Mouse (Mus musculus): ENCODE data around the gene Cyp4f39. TPM values are rescaled to one million over a fixed set of nuclear protein-coding genes. Genes with fewer than 3 reads are reported as not detected.
"Not testable (repeated sequence)": the region's sequence is repeated elsewhere in the genome, so short reads cannot be mapped to it uniquely, and the experiment has no call there.

Gene Cyp4f39
- polyA plus RNA-seq, 1 experiment = 0.88 TPM

- TF ChIP-seq CTCF (IDR thresholded peaks at IDR 0.05; ENCODE audit: low read depth, low read length) = no peak
- Histone ChIP-seq H3K4me3 (ENCODE audit: low read depth, low read length) (no peak overlapping the region), H3K4me1 (ENCODE audit: control insufficient read depth, insufficient read depth, low read length) (no peaks in the 10 kb centered on the region), H3K27me3 (ENCODE audit: control insufficient read depth, insufficient read depth, low read length, poor library complexity, severe bottlenecking) (no peaks in the 10 kb centered on the region), H3K27ac (ENCODE audit: insufficient read depth, low read length) (no peak overlapping the region), H3K9ac (ENCODE audit: low read depth, poor library complexity, severe bottlenecking) (no peak overlapping the region), H3K36me3 (ENCODE audit: control insufficient read depth, insufficient read depth, low read length, poor library complexity, severe bottlenecking) (no peaks in the 10 kb centered on the region), H3K9me3 (replicated peaks; ENCODE audit: control insufficient read depth, insufficient read depth, low read length, poor library complexity, severe bottlenecking) (no peaks in the 10 kb centered on the region)
Observed at GRCm38 (mm10) chr17:32527748-32528147, 75.2 kb downstream of the Cyp4f39 start.

- peak overlapping the region; percentile 38 for H3K4me3 ChIP-seq (ENCODE audit: low read depth, low read length)
Observed at GRCm38 (mm10) chr17:32528408-32529337, 76.2 kb downstream of the Cyp4f39 start.

GRCm38 (mm10) chr17:32532356-32532755 is 79.8 kb downstream of the Cyp4f39 start:
- H3K9me3 ChIP-seq (replicated peaks; ENCODE audit: control insufficient read depth, insufficient read depth, low read length, poor library complexity, severe bottlenecking); H3K9ac ChIP-seq (ENCODE audit: low read depth, poor library complexity, severe bottlenecking); H3K4me1 ChIP-seq (ENCODE audit: control insufficient read depth, insufficient read depth, low read length); H3K36me3 ChIP-seq (ENCODE audit: control insufficient read depth, insufficient read depth, low read length, poor library complexity, severe bottlenecking); H3K4me3 ChIP-seq (ENCODE audit: low read depth, low read length); H3K27me3 ChIP-seq (ENCODE audit: control insufficient read depth, insufficient read depth, low read length, poor library complexity, severe bottlenecking); H3K27ac ChIP-seq (ENCODE audit: insufficient read depth, low read length): not testable (repeated sequence)

More at GRCm38 (mm10) chr17:32528408-32529337, 76.2 kb downstream of the Cyp4f39 start:
- Histone ChIP-seq H3K9ac (ENCODE audit: low read depth, poor library complexity, severe bottlenecking) (peak overlapping the region; percentile 17; the same call in 1 of the 2 replicates), H3K27ac (ENCODE audit: insufficient read depth, low read length) (no peak overlapping the region), H3K27me3 (ENCODE audit: control insufficient read depth, insufficient read depth, low read length, poor library complexity, severe bottlenecking) (no peaks in the 10 kb centered on the region), H3K36me3 (ENCODE audit: control insufficient read depth, insufficient read depth, low read length, poor library complexity, severe bottlenecking) (no peaks in the 10 kb centered on the region), H3K9me3 (replicated peaks; ENCODE audit: control insufficient read depth, insufficient read depth, low read length, poor library complexity, severe bottlenecking) (no peaks in the 10 kb centered on the region), H3K4me1 (ENCODE audit: control insufficient read depth, insufficient read depth, low read length) (no peaks in the 10 kb centered on the region)
- TF ChIP-seq EP300 (IDR thresholded peaks at IDR 0.05; ENCODE audit: insufficient read depth, low read depth, low read length) = no peak
- TF ChIP-seq CTCF (IDR thresholded peaks at IDR 0.05; ENCODE audit: low read depth, low read length) = peak; percentile 85
- TF ChIP-seq POLR2A (IDR thresholded peaks at IDR 0.05; ENCODE audit: insufficient read depth, low read length) = no peak

- Histone ChIP-seq H3K27me3 (ENCODE audit: control insufficient read depth, insufficient read depth, low read length, poor library complexity, severe bottlenecking) (no peaks in the 10 kb centered on the region), H3K27ac (ENCODE audit: insufficient read depth, low read length) (no peak overlapping the region), H3K4me3 (ENCODE audit: low read depth, low read length) (no peak overlapping the region), H3K9ac (ENCODE audit: low read depth, poor library complexity, severe bottlenecking) (no peak overlapping the region), H3K4me1 (ENCODE audit: control insufficient read depth, insufficient read depth, low read length) (no peaks in the 10 kb centered on the region), H3K9me3 (replicated peaks; ENCODE audit: control insufficient read depth, insufficient read depth, low read length, poor library complexity, severe bottlenecking) (no peaks in the 10 kb centered on the region), H3K36me3 (ENCODE audit: control insufficient read depth, insufficient read depth, low read length, poor library complexity, severe bottlenecking) (no peaks in the 10 kb centered on the region)
- TF ChIP-seq CTCF (IDR thresholded peaks at IDR 0.05; ENCODE audit: low read depth, low read length) (no peak), POLR2A (IDR thresholded peaks at IDR 0.05; ENCODE audit: insufficient read depth, low read length) (no peak), EP300 (IDR thresholded peaks at IDR 0.05; ENCODE audit: insufficient read depth, low read depth, low read length) (no peak)
Observed at GRCm38 (mm10) chr17:32534068-32534467, 81.5 kb downstream of the Cyp4f39 start.

GRCm38 (mm10) chr17:32536051-32536866 is 83.7 kb downstream of the Cyp4f39 start, which contains the start of gene Cyp4f16:
TSS of gene Cyp4f16 (plus strand) at chr17:32536558.
- not testable (repeated sequence) for H3K9me3 ChIP-seq (replicated peaks; ENCODE audit: control insufficient read depth, insufficient read depth, low read length, poor library complexity, severe bottlenecking); H3K4me1 ChIP-seq (ENCODE audit: control insufficient read depth, insufficient read depth, low read length); H3K27me3 ChIP-seq (ENCODE audit: control insufficient read depth, insufficient read depth, low read length, poor library complexity, severe bottlenecking); H3K36me3 ChIP-seq (ENCODE audit: control insufficient read depth, insufficient read depth, low read length, poor library complexity, severe bottlenecking); H3K27ac ChIP-seq (ENCODE audit: insufficient read depth, low read length)
- Histone ChIP-seq H3K4me3 (ENCODE audit: low read depth, low read length) (peak within 1 kb of the TSS; percentile 96), H3K9ac (ENCODE audit: low read depth, poor library complexity, severe bottlenecking) (peak within 1 kb of the TSS; percentile 66)

GRCm38 (mm10) chr17:32536867-32537250 is 84.3 kb downstream of the Cyp4f39 start:
- H3K27ac ChIP-seq (ENCODE audit: insufficient read depth, low read length) = no peak overlapping the region

More at GRCm38 (mm10) chr17:32536867-32537250, 84.3 kb downstream of the Cyp4f39 start:
- Histone ChIP-seq H3K9ac (ENCODE audit: low read depth, poor library complexity, severe bottlenecking) (peak overlapping the region; percentile 66), H3K4me3 (ENCODE audit: low read depth, low read length) (peak overlapping the region; percentile 96), H3K4me1 (ENCODE audit: control insufficient read depth, insufficient read depth, low read length) (no peaks in the 10 kb centered on the region), H3K27me3 (ENCODE audit: control insufficient read depth, insufficient read depth, low read length, poor library complexity, severe bottlenecking) (no peaks in the 10 kb centered on the region), H3K36me3 (ENCODE audit: control insufficient read depth, insufficient read depth, low read length, poor library complexity, severe bottlenecking) (no peaks in the 10 kb centered on the region), H3K9me3 (replicated peaks; ENCODE audit: control insufficient read depth, insufficient read depth, low read length, poor library complexity, severe bottlenecking) (no peaks in the 10 kb centered on the region)
- TF ChIP-seq POLR2A (IDR thresholded peaks at IDR 0.05; ENCODE audit: insufficient read depth, low read length) (no peak), CTCF (IDR thresholded peaks at IDR 0.05; ENCODE audit: low read depth, low read length) (no peak), EP300 (IDR thresholded peaks at IDR 0.05; ENCODE audit: insufficient read depth, low read depth, low read length) (no peak)

Other genes with a start within 250 kb of the Cyp4f39 start
- gene Brd4, start 168.0 kb upstream of the Cyp4f39 start, polyA plus RNA-seq (2011; ENCODE audit: insufficient read depth, insufficient read length, low read depth, missing spikeins) = 190 and 191 TPM in 2 replicates
- 135 and 154 TPM in 2 replicates for gene Akap8, start 131.5 kb upstream of the Cyp4f39 start, polyA plus RNA-seq (2011; ENCODE audit: insufficient read depth, insufficient read length, low read depth, missing spikeins)
- 67.7 and 78.8 TPM in 2 replicates for gene Akap8l, start 102.1 kb upstream of the Cyp4f39 start, polyA plus RNA-seq (2011; ENCODE audit: insufficient read depth, insufficient read length, low read depth, missing spikeins)
- 56.3 and 69.9 TPM in 2 replicates for gene Wiz, start 63.3 kb upstream of the Cyp4f39 start, polyA plus RNA-seq (2011; ENCODE audit: insufficient read depth, insufficient read length, low read depth, missing spikeins)
- gene Rasal3, start 49.1 kb upstream of the Cyp4f39 start, polyA plus RNA-seq (2011; ENCODE audit: insufficient read depth, insufficient read length, low read depth, missing spikeins) = 0.20 and 0.96 TPM in 2 replicates
- not detected in 2 replicates for gene Pglyrp2, start 28.6 kb upstream of the Cyp4f39 start, polyA plus RNA-seq (2011; ENCODE audit: insufficient read depth, insufficient read length, low read depth, missing spikeins)
- gene Cyp4f17, start 53.3 kb downstream of the Cyp4f39 start, polyA plus RNA-seq (2011; ENCODE audit: insufficient read depth, insufficient read length, low read depth, missing spikeins) = 10.4 and 11.5 TPM in 2 replicates
- 16.3 and 17.2 TPM in 2 replicates for gene Cyp4f16, start 83.8 kb downstream of the Cyp4f39 start, polyA plus RNA-seq (2011; ENCODE audit: insufficient read depth, insufficient read length, low read depth, missing spikeins)
- gene Cyp4f37, start 168.6 kb downstream of the Cyp4f39 start, polyA plus RNA-seq (2011; ENCODE audit: insufficient read depth, insufficient read length, low read depth, missing spikeins) = not detected in 2 replicates
- not detected in 2 replicates for gene Cyp4f40, start 206.2 kb downstream of the Cyp4f39 start, polyA plus RNA-seq (2011; ENCODE audit: insufficient read depth, insufficient read length, low read depth, missing spikeins)
- gene Cyp4f15, start 232.9 kb downstream of the Cyp4f39 start, polyA plus RNA-seq (2011; ENCODE audit: insufficient read depth, insufficient read length, low read depth, missing spikeins) = 0.58 TPM in 1 of 2 replicates, not detected in the other